Mouse (Mus musculus) hindbrain, embryonic 14.5 days (tissue): Measurements from ENCODE around the gene Trappc12. TPM values are rescaled to one million over a fixed set of nuclear protein-coding genes. Genes with fewer than 3 reads are reported as not detected.

Experiments
- ATAC-seq: fragments of 200-750 bp; cut with Nextera tagmentation; 2 replicates; pipeline ENCODE4 v1.8.0; 2017; ENCODE audit warnings: moderate number of reproducible peaks, mild to moderate bottlenecking, moderate TSS enrichment, moderate library complexity; ENCODE audit not compliant: low FRiP score
- DNase-seq: peaks from one replicate; pipeline ENCODE4 v3.0.0-alpha.2; 2015; ENCODE audit warnings: low spot score
- H3K27ac ChIP-seq: fragments of 300-500 bp; sonication (generic); 2 replicates; pipeline ENCODE4 v1.5.1; 2014; ENCODE audit warnings: mild to moderate bottlenecking, moderate library complexity
- H3K27me3 ChIP-seq: fragments of 300-500 bp; sonication (generic); 2 replicates; pipeline ENCODE4 v1.6.1; 2014; ENCODE audit warnings: mild to moderate bottlenecking, low read length, mixed read lengths; ENCODE audit not compliant: control insufficient read depth, insufficient read depth
- H3K36me3 ChIP-seq: fragments of 300-500 bp; sonication (generic); replicated peaks from 2 replicates; pipeline ENCODE4 v1.6.1; 2014; ENCODE audit not compliant: control insufficient read depth, insufficient read depth
- H3K4me1 ChIP-seq: fragments of 300-500 bp; sonication (generic); replicated peaks from 2 replicates; pipeline ENCODE4 v1.6.1; 2014; ENCODE audit warnings: antibody characterized with exemption, low read length, mixed read lengths; ENCODE audit not compliant: control insufficient read depth, insufficient read depth
- H3K4me2 ChIP-seq: fragments of 300-500 bp; sonication (generic); replicated peaks from 2 replicates; pipeline ENCODE4 v1.6.1; 2014; ENCODE audit warnings: mild to moderate bottlenecking, moderate library complexity
- H3K4me3 ChIP-seq: fragments of 300-500 bp; sonication (generic); replicated peaks from 2 replicates; pipeline ENCODE4 v1.5.1; 2014; ENCODE audit warnings: mild to moderate bottlenecking, low read length
- H3K9ac ChIP-seq: fragments of 300-500 bp; sonication (generic); 2 replicates; pipeline ENCODE4 v1.6.1; 2014
- H3K9me3 ChIP-seq: fragments of 300-500 bp; sonication (generic); 2 replicates; pipeline ENCODE4 v1.6.1; 2016; ENCODE audit warnings: low read length; ENCODE audit not compliant: control insufficient read depth
- whole genome bisulfite sequencing: fragments of 180-500 bp; shearing (Covaris S2); extraction: QIAGEN DNeasy Blood & Tissue Kit; methylation state at CpG from one replicate; pipeline ENCODE4 v1.1.7; 2014; 5-methylcytosine and 5-hydroxymethylcytosine counted together
- microRNA-seq: library from miRNA; unstranded; fragments of <30 nt; microRNA quantifications from one replicate; pipeline ENCODE4, GENCODE M21; 2016
- polyA plus RNA-seq: library from polyadenylated mRNA; unstranded; fragments of >200 nt; fragmentation: Nextera tagmentation; extraction: Ambion mirVana; gene quantifications from 2 replicates; pipeline ENCODE4 v1.2.1, GENCODE M21; 2014

Gene Trappc12
- polyA plus RNA-seq, 1 experiment from 2014 or later: 41.3 TPM

- WGBS: 2% methylated on average over 52 of the region's 52 CpGs
- peak within 1 kb of the TSS; percentile 71 for H3K9ac ChIP-seq
- H3K4me2 ChIP-seq: peak within 1 kb of the TSS; percentile 87
- H3K4me1 ChIP-seq: peaks cover 9% of the 10 kb centered on the region
- ATAC-seq: peak; percentile 97
- peak; percentile 95 for DNase-seq
- peaks cover 9% of the 10 kb centered on the region for H3K36me3 ChIP-seq
- no peaks in the 10 kb centered on the region for H3K27me3 ChIP-seq
- peak within 1 kb of the TSS; percentile 89 for H3K27ac ChIP-seq
- peak within 1 kb of the TSS; percentile 68 for H3K4me3 ChIP-seq
- H3K9me3 ChIP-seq: no peaks in the 10 kb centered on the region
These were observed 100.8 kb downstream of the Trappc12 start, which contains the start of gene Rnaseh1 for GRCm38 (mm10) chr12:28649141-28650110. Gene Rnaseh1, plus strand, starts transcription at chr12:28649602.

Small RNAs within 50 kb of the gene (microRNA-seq; reads per million reads assigned to microRNA genes)
- gene Mir6937: not detected

Other genes with a start within 250 kb of the Trappc12 start
- 0.13 TPM in 1 of 2 replicates, not detected in the other for gene Dcdc2c, start 198.1 kb downstream of the Trappc12 start, polyA plus RNA-seq
- 0.37 TPM in 1 of 2 replicates, not detected in the other for gene Allc, start 167.9 kb downstream of the Trappc12 start, polyA plus RNA-seq
- 0.87 and 1.1 TPM in 2 replicates for gene Colec11, start 127.1 kb downstream of the Trappc12 start, polyA plus RNA-seq
- 558 and 621 TPM in 2 replicates for gene Rps7, start 114.5 kb downstream of the Trappc12 start, polyA plus RNA-seq
- gene Rnaseh1, start 100.9 kb downstream of the Trappc12 start, polyA plus RNA-seq: 17.6 and 18.8 TPM in 2 replicates
- gene Adi1, start 75.2 kb downstream of the Trappc12 start, polyA plus RNA-seq: 27.5 and 29.2 TPM in 2 replicates
- gene Eipr1, start 1.3 kb upstream of the Trappc12 start, polyA plus RNA-seq: 68.2 and 75.3 TPM in 2 replicates